Mouse (Mus musculus) gastrocnemius, postnatal 25 days (tissue): Measurements from ENCODE around the gene Ss18l1. TPM values are rescaled to one million over a fixed set of nuclear protein-coding genes. Genes with fewer than 3 reads are reported as not detected.
A peak's percentile ranks its signal among the peaks of the same experiment; 100 is the strongest.

Source experiments
- DNase-seq: peaks from one replicate; pipeline ENCODE4 v3.0.0; 2022
- total RNA-seq, 2 experiments: library from RNA; stranded (reverse); gene quantifications; 1 replicate in 1 of 2; 2 replicates in 1 of 2; pipeline ENCODE4 v1.2.3; 2021

The Ss18l1 gene
- total RNA-seq, 2 experiments from 2014 or later = 1.7 to 2.2 TPM

- DNase-seq = peak; percentile 100
These were observed 76.5 kb downstream of the Ss18l1 start, which contains the start of gene Osbpl2 for GRCm38 (mm10) chr2:180118661-180119438. TSS of gene Osbpl2 (plus strand) at chr2:180119306.

Other genes with a start within 250 kb of the Ss18l1 start
- gene Taf4, start 65.9 kb upstream of the Ss18l1 start, total RNA-seq = 1 to 10 TPM; 7.2 to 9.9 TPM
- 10 to 100 TPM; 39.7 to 43.9 TPM for gene Lsm14b, start 17.5 kb upstream of the Ss18l1 start, total RNA-seq
- gene Psma7, start 76 bp upstream of the Ss18l1 start, total RNA-seq = 100 to 1,000 TPM; 115 to 123 TPM
- gene Mtg2, start 28.1 kb downstream of the Ss18l1 start, total RNA-seq = 10 to 100 TPM; 12.5 to 13.2 TPM
- not detected for gene Hrh3, start 62.0 kb downstream of the Ss18l1 start, total RNA-seq
- gene Osbpl2, start 76.8 kb downstream of the Ss18l1 start, total RNA-seq = 10 to 100 TPM; 15.4 to 16.0 TPM
- 100 to 1,000 TPM in 1 of 2 experiments, 10 to 100 TPM in 1; 88.2 to 102 TPM for gene Adrm1, start 129.0 kb downstream of the Ss18l1 start, total RNA-seq
- 10 to 100 TPM in 1 of 2 experiments, 1 to 10 TPM in 1; 8.0 to 10.0 TPM for gene Lama5, start 183.3 kb downstream of the Ss18l1 start, total RNA-seq
- 100 to 1,000 TPM; 342 to 348 TPM for gene Rps21, start 214.9 kb downstream of the Ss18l1 start, total RNA-seq
- gene Cables2, start 231.0 kb downstream of the Ss18l1 start, total RNA-seq = 10 to 100 TPM in 1 of 2 experiments, 1 to 10 TPM in 1; 8.6 to 10.7 TPM
- gene Rbbp8nl, start 247.4 kb downstream of the Ss18l1 start, total RNA-seq = not detected